Comparison of ENCODE assay signal across 9 mouse cellular contexts in the genomic region with DNA sequence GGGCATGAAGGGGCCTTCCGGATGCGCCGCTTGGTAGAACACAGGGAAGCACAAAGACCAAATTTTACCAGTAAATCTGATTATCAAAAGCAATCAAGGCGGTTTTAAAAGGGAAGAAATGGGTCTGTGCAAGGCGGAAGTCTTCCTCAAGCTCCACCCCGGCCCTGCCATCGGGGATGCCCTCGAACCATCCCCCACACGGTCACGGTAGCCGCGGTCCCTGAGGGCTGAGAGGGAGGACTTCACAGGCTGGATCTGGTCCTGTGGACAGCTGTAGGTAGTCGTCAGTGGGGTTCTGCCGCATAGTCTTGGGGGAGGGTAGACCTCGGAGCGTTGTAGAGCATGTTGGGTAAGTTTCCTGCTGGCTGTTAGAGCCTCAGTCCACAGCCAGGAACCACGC.
A peak's percentile ranks its signal among the peaks of the same experiment; 100 is the strongest.
DNase-seq lines count a peak whose midpoint lies in the region; ATAC-seq lines count a peak whose summit lies in the region.
"Had no signal": no experiment of that assay in that cellular context is flagged by ENCODE, and none has a peak within 500 bp of the region (broad histone marks: within the 10 kb centered on the region; RNA-seq: fewer than 3 reads in every experiment).

No protein-coding gene starts in this region.

- H3K4me2 ChIP-seq in limb, embryonic 12.5 days, result peak overlapping the region; percentile 19; the same call in 1 of the 2 replicates
- peak overlapping the region; percentile 9; the same call in 1 of the 2 replicates for H3K4me2 ChIP-seq in hindbrain, embryonic 14.5 days (replicated peaks)
- H3K4me2 ChIP-seq in neural tube, embryonic 15.5 days, result peak overlapping the region; percentile 33

- no peak overlapping the region for H3K27ac ChIP-seq in limb, embryonic 12.5 days
- no peak overlapping the region for H3K27ac ChIP-seq in limb, embryonic 10.5 days
- H3K27ac ChIP-seq in embryonic facial prominence, embryonic 10.5 days (replicated peaks), result peak overlapping the region; percentile 72
- peak overlapping the region; percentile 64; the same call in 1 of the 2 replicates for H3K27ac ChIP-seq in hindbrain, embryonic 14.5 days
- H3K27ac ChIP-seq in neural tube, embryonic 15.5 days (replicated peaks), result no peak overlapping the region

- peaks cover 26% of the 10 kb centered on the region for H3K4me1 ChIP-seq in limb, embryonic 12.5 days (replicated peaks)
- peaks cover 25% of the 10 kb centered on the region for H3K4me1 ChIP-seq in limb, embryonic 10.5 days
- peaks cover 47% of the 10 kb centered on the region for H3K4me1 ChIP-seq in embryonic facial prominence, embryonic 10.5 days
- H3K4me1 ChIP-seq in hindbrain, embryonic 14.5 days (replicated peaks; ENCODE audit: control insufficient read depth, insufficient read depth, low read length), result peaks cover 41% of the 10 kb centered on the region
- peaks cover 41% of the 10 kb centered on the region for H3K4me1 ChIP-seq in neural tube, embryonic 15.5 days

- WGBS in limb, embryonic 12.5 days, result 45% methylated on average over 17 of the region's 17 CpGs
- 52% methylated on average over 17 of the region's 17 CpGs for WGBS in limb, embryonic 10.5 days
- 31% methylated on average over 17 of the region's 17 CpGs for WGBS in embryonic facial prominence, embryonic 10.5 days
- WGBS in hindbrain, embryonic 14.5 days, result 15% methylated on average over 17 of the region's 17 CpGs
- 11% methylated on average over 17 of the region's 17 CpGs for WGBS in neural tube, embryonic 15.5 days

- no peaks in the 10 kb centered on the region for H3K9me3 ChIP-seq in limb, embryonic 12.5 days
- H3K9me3 ChIP-seq in limb, embryonic 10.5 days (replicated peaks), result no peaks in the 10 kb centered on the region
- H3K9me3 ChIP-seq in embryonic facial prominence, embryonic 10.5 days, result no peaks in the 10 kb centered on the region
- H3K9me3 ChIP-seq in hindbrain, embryonic 14.5 days (ENCODE audit: control insufficient read depth, low read length), result no peaks in the 10 kb centered on the region
- H3K9me3 ChIP-seq in neural tube, embryonic 15.5 days (replicated peaks), result no peaks in the 10 kb centered on the region

- no peak overlapping the region for H3K9ac ChIP-seq in limb, embryonic 12.5 days (replicated peaks)
- H3K9ac ChIP-seq in hindbrain, embryonic 14.5 days, result no peak overlapping the region; the same call in 1 of the 2 replicates
- H3K9ac ChIP-seq in neural tube, embryonic 15.5 days (replicated peaks), result no peak overlapping the region

- ATAC-seq in limb, embryonic 12.5 days (ENCODE audit: insufficient number of reproducible peaks, insufficient read depth, low FRiP score, low TSS enrichment, low read depth), result no peak
- ATAC-seq in hindbrain, embryonic 14.5 days (ENCODE audit: low FRiP score), result no peak
- no peak for ATAC-seq in neural tube, embryonic 15.5 days (ENCODE audit: low FRiP score)

- no peak for DNase-seq in limb, embryonic 10.5 days (ENCODE audit: low spot score)
- DNase-seq in embryonic facial prominence, embryonic 10.5 days (ENCODE audit: low spot score), result peak; percentile 45
- DNase-seq in hindbrain, embryonic 14.5 days (ENCODE audit: low spot score), result peak; percentile 33
- DNase-seq in right cerebral cortex, adult 2 months (ENCODE audit: low spot score in 2 of 2), result no peak
- no peak for DNase-seq in gastrocnemius, postnatal 14 days
- no peak for DNase-seq in T-cell, adult 2 months (ENCODE audit: low spot score)
- DNase-seq: kidney, postnatal 14 days had no signal

- intact Hi-C loops in gastrocnemius, postnatal 14 days (cut with DNase I; ENCODE audit: low total_unique reads), result no loop called here

- H3K36me3 ChIP-seq in limb, embryonic 12.5 days, result no peaks in the 10 kb centered on the region
- no peaks in the 10 kb centered on the region for H3K36me3 ChIP-seq in limb, embryonic 10.5 days
- no peaks in the 10 kb centered on the region for H3K36me3 ChIP-seq in embryonic facial prominence, embryonic 10.5 days (replicated peaks)
- H3K36me3 ChIP-seq in hindbrain, embryonic 14.5 days (replicated peaks; ENCODE audit: control insufficient read depth, insufficient read depth), result no peaks in the 10 kb centered on the region
- no peaks in the 10 kb centered on the region for H3K36me3 ChIP-seq in neural tube, embryonic 15.5 days

- H3K4me3 ChIP-seq in limb, embryonic 12.5 days (replicated peaks), result no peak overlapping the region
- no peak overlapping the region for H3K4me3 ChIP-seq in limb, embryonic 10.5 days
- H3K4me3 ChIP-seq in embryonic facial prominence, embryonic 10.5 days, result 0 out of 2 replicates have a peak overlapping the region, but pooled peaks have one; percentile 36
- no peak overlapping the region for H3K4me3 ChIP-seq in hindbrain, embryonic 14.5 days (replicated peaks; ENCODE audit: low read length)
- H3K4me3 ChIP-seq in neural tube, embryonic 15.5 days (replicated peaks), result no peak overlapping the region

- H3K27me3 ChIP-seq in limb, embryonic 12.5 days, result 0 out of 2 replicates have a peak, but pooled peaks cover 2% of the 10 kb centered on the region
- H3K27me3 ChIP-seq in limb, embryonic 10.5 days (ENCODE audit: low read depth, poor library complexity, severe bottlenecking), result peaks cover 23% of the 10 kb centered on the region
- peaks cover 33% of the 10 kb centered on the region for H3K27me3 ChIP-seq in embryonic facial prominence, embryonic 10.5 days (replicated peaks; ENCODE audit: low read depth, poor library complexity, severe bottlenecking)
- no peaks in the 10 kb centered on the region for H3K27me3 ChIP-seq in hindbrain, embryonic 14.5 days (ENCODE audit: control insufficient read depth, insufficient read depth, low read length)
- no peaks in the 10 kb centered on the region for H3K27me3 ChIP-seq in neural tube, embryonic 15.5 days (replicated peaks)

Comparison
In these comparisons a context has a peak if more than half of its experiments do, and no peak if none do; other contexts are left out.
1. H3K27ac ChIP-seq: peak in embryonic facial prominence, embryonic 10.5 days (single experiment) and hindbrain, embryonic 14.5 days (single experiment); none in limb, embryonic 12.5 days (single experiment), limb, embryonic 10.5 days (single experiment) and neural tube, embryonic 15.5 days (single experiment).
2. DNase-seq: peak in embryonic facial prominence, embryonic 10.5 days (single experiment) and hindbrain, embryonic 14.5 days (single experiment); none in limb, embryonic 10.5 days (single experiment), right cerebral cortex, adult 2 months (0 of 2), gastrocnemius, postnatal 14 days (single experiment) and T-cell, adult 2 months (single experiment).
3. Peak in every context shown above with its lines, with median percentiles within 50 percentile points of each other: H3K4me2 ChIP-seq.